Mouse (Mus musculus) small intestine, adult 2 months (tissue): ENCODE results near the gene Perm1. TPM values are rescaled to one million over a fixed set of nuclear protein-coding genes. Genes with fewer than 3 reads are reported as not detected.

Source experiments
- H3K27ac ChIP-seq: fragments of 200-500 bp; 2 replicates; pipeline ENCODE4 v1.5.1; 2012; ENCODE audit warnings: low read depth, low read length, control low read depth, inconsistent platforms; ENCODE audit not compliant: insufficient read depth
- H3K27me3 ChIP-seq: fragments of 200-500 bp; 2 replicates; pipeline ENCODE4 v1.6.1; 2012; ENCODE audit warnings: mild to moderate bottlenecking, moderate library complexity, low read length, inconsistent platforms; ENCODE audit not compliant: control insufficient read depth, insufficient read depth
- H3K36me3 ChIP-seq: fragments of 200-500 bp; 2 replicates; pipeline ENCODE4 v1.6.1; 2012; ENCODE audit warnings: mild to moderate bottlenecking, low read length, control low read depth, inconsistent platforms; ENCODE audit not compliant: control insufficient read depth, insufficient read depth
- H3K4me1 ChIP-seq: fragments of 200-500 bp; 2 replicates; pipeline ENCODE4 v1.6.1; 2012; ENCODE audit warnings: low read length, inconsistent platforms, mixed read lengths; ENCODE audit not compliant: control insufficient read depth, insufficient read depth, insufficient read length
- H3K4me3 ChIP-seq: fragments of 200-500 bp; 2 replicates; pipeline ENCODE4 v1.5.1; 2012; ENCODE audit warnings: low read depth, mild to moderate bottlenecking, control low read depth, inconsistent platforms, low read length, moderate library complexity
- CTCF ChIP-seq: fragments of 200-500 bp; IDR thresholded peaks from 2 replicates; pipeline ENCODE4 v1.5.1; 2012; ENCODE audit warnings: low read depth, mild to moderate bottlenecking, control low read depth, inconsistent platforms, low read length, moderate library complexity, mixed read lengths; ENCODE audit not compliant: insufficient replicate concordance, insufficient read length; ENCODE audit errors: extremely low read depth
- POLR2A ChIP-seq: fragments of 200-500 bp; IDR thresholded peaks from 2 replicates; pipeline ENCODE4 v1.6.1; 2012; ENCODE audit warnings: low read depth, mild to moderate bottlenecking, control low read depth, inconsistent platforms, low read length, moderate library complexity
- WGBS: fragments of 180-500 bp; shearing (Covaris S2); methylation state at CpG from one replicate; pipeline ENCODE4 v1.1.7; 2018; 5-methylcytosine and 5-hydroxymethylcytosine counted together
- polyA plus RNA-seq: library from polyadenylated mRNA; depleted of rRNA; stranded (reverse); fragments of >200 nt; gene quantifications from 2 replicates; pipeline ENCODE4 v1.2.3, GENCODE M21; 2012

Gene Perm1
- polyA plus RNA-seq, 1 experiment, result 0.09 TPM

DNA sequence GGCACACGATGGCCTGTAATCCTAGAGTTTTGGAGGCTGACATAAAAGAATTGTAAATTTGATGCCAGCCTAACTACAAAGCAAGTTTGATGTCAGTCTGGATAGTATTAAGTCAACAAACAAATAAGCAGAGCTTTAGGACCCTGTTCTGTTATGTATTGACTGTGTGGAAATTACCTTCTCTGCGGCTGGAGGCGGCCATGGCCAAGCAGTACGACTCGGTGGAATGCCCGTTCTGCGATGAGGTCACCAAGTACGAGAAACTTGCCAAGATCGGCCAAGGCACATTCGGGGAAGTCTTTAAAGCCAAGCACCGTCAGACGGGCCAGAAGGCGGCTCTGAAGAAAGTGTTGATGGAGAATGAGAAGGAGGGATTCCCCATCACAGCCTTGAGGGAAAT lies 2.5 kb upstream of the Perm1 start:
- Histone ChIP-seq H3K27ac (no peak overlapping the region), H3K36me3 (no peaks in the 10 kb centered on the region), H3K27me3 (no peaks in the 10 kb centered on the region), H3K4me1 (no peaks in the 10 kb centered on the region), H3K4me3 (no peak overlapping the region)
- 91% methylated on average over 13 of the region's 13 CpGs for WGBS
- TF ChIP-seq POLR2A (no peak), CTCF (no peak)

DNA sequence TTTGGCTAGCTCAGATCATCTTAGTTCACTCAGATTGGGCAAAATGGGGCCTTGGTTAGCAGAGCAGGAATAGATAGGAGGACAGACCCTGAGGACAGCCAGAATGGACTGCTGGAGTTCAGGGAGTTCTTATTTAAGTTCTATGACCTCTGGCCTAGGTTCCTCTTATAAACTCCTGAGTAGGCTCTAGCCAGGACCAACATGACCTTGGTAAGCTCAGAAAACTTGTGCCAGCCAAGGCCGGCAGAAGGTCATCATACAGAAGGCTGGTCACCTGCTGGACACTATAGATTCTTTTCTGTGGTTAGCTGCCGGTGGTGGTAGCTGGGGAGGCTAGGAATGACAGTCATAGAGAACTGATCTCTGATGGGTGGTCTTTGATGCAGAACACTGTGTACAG lies 528 bp downstream of the Perm1 start:
- Histone ChIP-seq H3K27me3 (no peaks in the 10 kb centered on the region), H3K27ac (no peak overlapping the region), H3K36me3 (no peaks in the 10 kb centered on the region), H3K4me1 (no peaks in the 10 kb centered on the region), H3K4me3 (no peak overlapping the region)
- TF ChIP-seq CTCF, result no peak
- WGBS, result 86% methylated on average over 2 of the region's 2 CpGs

DNA sequence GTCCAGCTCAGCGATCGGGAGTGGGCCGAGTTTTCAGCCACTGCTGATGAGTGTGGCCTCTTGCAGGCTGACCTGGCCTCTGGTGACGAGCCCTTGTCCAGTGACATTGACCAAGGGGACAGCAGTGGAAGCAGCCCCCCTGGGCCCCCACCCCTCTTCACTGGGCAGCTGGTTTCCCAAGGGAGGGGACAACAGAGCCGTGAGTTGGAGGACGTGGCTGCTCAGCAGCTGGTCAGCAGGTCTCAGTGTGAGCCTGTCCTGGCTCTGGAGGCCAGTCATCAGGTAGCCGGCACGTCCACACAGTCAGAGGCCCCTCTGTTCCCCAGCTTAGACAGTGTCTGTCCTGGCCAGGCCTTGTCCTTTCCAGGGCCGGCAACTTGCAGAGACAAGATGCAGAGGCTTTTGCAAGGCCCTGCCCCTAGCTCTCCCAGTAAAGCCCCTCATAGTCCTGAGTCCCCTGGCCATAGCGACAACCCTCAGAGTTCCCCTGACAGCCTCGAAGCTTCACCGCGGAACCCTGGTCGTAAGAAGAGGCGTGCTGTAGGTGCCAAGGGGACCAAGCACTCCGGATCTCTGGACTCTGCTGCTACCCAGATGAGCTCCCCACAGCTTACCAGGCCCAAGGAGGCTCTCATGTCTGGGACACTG lies 1.5 kb downstream of the Perm1 start:
- no peak overlapping the region for H3K27ac ChIP-seq
- H3K4me3 ChIP-seq, result no peak overlapping the region
- TF ChIP-seq POLR2A (no peak), CTCF (no peak)
- no peaks in the 10 kb centered on the region for H3K4me1 ChIP-seq
- no peaks in the 10 kb centered on the region for H3K27me3 ChIP-seq
- WGBS, result 85% methylated on average over 16 of the region's 16 CpGs
- no peaks in the 10 kb centered on the region; the same call in 1 of the 2 replicates for H3K36me3 ChIP-seq

DNA sequence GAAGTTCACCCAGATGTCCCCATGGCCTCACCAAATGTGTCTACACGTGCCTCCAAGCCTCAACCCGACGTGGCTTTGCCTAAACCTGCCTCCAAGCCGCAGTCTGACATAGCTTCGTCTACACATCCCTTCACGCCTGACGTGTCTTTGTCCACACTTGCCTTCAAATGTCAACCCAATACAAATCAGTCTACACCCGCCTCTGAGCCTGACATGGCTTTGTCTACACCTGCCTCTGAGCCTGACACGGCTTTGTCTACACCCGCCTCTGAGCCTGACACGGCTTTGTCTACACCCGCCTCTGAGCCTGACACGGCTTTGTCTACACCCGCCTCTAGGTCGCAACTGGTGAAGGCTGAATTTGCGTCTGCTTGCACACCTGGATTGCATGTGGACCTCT lies 2.2 kb downstream of the Perm1 start:
- 63% methylated on average over 16 of the region's 16 CpGs for WGBS
- no peak overlapping the region for H3K4me3 ChIP-seq
- TF ChIP-seq CTCF, result no peak
- TF ChIP-seq POLR2A, result no peak

GRCm38 (mm10) chr4:156219936-156220335 lies 4.3 kb downstream of the Perm1 start:
- Histone ChIP-seq H3K4me1 (no peaks in the 10 kb centered on the region), H3K36me3 (no peaks in the 10 kb centered on the region; the same call in 1 of the 2 replicates), H3K27me3 (no peaks in the 10 kb centered on the region), H3K4me3 (no peak overlapping the region), H3K27ac (no peak overlapping the region)
- no peak for TF ChIP-seq CTCF
- no peak for TF ChIP-seq POLR2A
- 93% methylated on average over 11 of the region's 11 CpGs for WGBS

More for the DNA sequence above, 2.2 kb downstream of the Perm1 start:
- Histone ChIP-seq H3K27ac (no peak overlapping the region), H3K4me1 (no peaks in the 10 kb centered on the region), H3K27me3 (no peaks in the 10 kb centered on the region), H3K36me3 (no peaks in the 10 kb centered on the region; the same call in 1 of the 2 replicates)

DNA sequence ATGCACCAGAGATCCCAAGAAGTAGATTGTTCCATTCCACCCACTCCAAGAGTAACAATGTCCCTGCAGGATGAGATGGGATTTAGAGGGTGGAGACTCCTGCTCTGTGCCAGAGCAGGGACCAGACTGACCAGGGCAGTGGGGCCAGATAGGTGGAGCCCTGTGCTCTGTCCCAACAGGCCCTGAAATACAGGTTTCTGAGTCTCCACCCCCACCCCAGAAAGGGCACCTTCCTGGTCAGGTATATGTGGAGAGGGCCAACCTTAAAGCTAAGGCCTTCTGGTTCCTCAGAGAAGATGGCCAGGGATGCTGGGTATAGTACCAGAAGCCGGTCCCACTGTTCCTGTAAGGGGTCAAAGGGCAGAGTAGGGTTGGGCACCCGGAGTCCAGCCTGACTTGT lies 8.6 kb downstream of the Perm1 start:
- no peaks in the 10 kb centered on the region; the same call in 1 of the 2 replicates for H3K36me3 ChIP-seq
- H3K27ac ChIP-seq, result no peak overlapping the region
- WGBS, result 42% methylated on average over 2 of the region's 2 CpGs
- TF ChIP-seq CTCF (no peak), POLR2A (no peak)
- H3K4me3 ChIP-seq, result no peak overlapping the region
- H3K4me1 ChIP-seq, result peaks cover 11% of the 10 kb centered on the region
- H3K27me3 ChIP-seq, result no peaks in the 10 kb centered on the region

GRCm38 (mm10) chr4:156227752-156228392 lies 12.2 kb downstream of the Perm1 start:
- Histone ChIP-seq H3K36me3 (peaks cover 8% of the 10 kb centered on the region), H3K27ac (peak overlapping the region; percentile 32), H3K4me3 (peak overlapping the region; percentile 69), H3K27me3 (no peaks in the 10 kb centered on the region), H3K4me1 (peaks cover 11% of the 10 kb centered on the region)
- WGBS, result 20% methylated on average over 18 of the region's 18 CpGs
- TF ChIP-seq POLR2A, result no peak
- no peak for TF ChIP-seq CTCF
